Mouse (Mus musculus) intestine, embryonic 14.5 days (tissue): ENCODE measurements around the gene Slc44a3. TPM values are rescaled to one million over a fixed set of nuclear protein-coding genes. Genes with fewer than 3 reads are reported as not detected.
"Not testable (repeated sequence)": the region's sequence is repeated elsewhere in the genome, so short reads cannot be mapped to it uniquely, and the experiment has no call there.

Experiments
- ATAC-seq: fragments of 200-750 bp; cut with Nextera tagmentation; replicated peaks from 2 replicates; pipeline ENCODE4 v1.8.0; 2017; ENCODE audit warnings: low read depth, moderate number of reproducible peaks, moderate TSS enrichment, moderate library complexity; ENCODE audit not compliant: low FRiP score, low TSS enrichment
- DNase-seq: peaks from one replicate; pipeline ENCODE4 v3.0.0-alpha.2; 2018; ENCODE audit warnings: low spot score
- H3K27ac ChIP-seq: fragments of 300-500 bp; sonication (generic); 2 replicates; pipeline ENCODE4 v1.5.1; 2014; ENCODE audit warnings: low read depth, mild to moderate bottlenecking, control low read depth
- H3K27me3 ChIP-seq: fragments of 300-500 bp; sonication (generic); replicated peaks from 2 replicates; pipeline ENCODE4 v1.6.1; 2014; ENCODE audit warnings: low read length, control low read depth; ENCODE audit not compliant: control insufficient read depth, insufficient read depth
- H3K36me3 ChIP-seq: fragments of 300-500 bp; sonication (generic); 2 replicates; pipeline ENCODE4 v1.6.1; 2014; ENCODE audit warnings: low read length, control low read depth; ENCODE audit not compliant: control insufficient read depth, insufficient read depth
- H3K4me1 ChIP-seq: fragments of 300-500 bp; sonication (generic); replicated peaks from 2 replicates; pipeline ENCODE4 v1.6.1; 2014; ENCODE audit warnings: low read length, control low read depth, mixed read lengths; ENCODE audit not compliant: control insufficient read depth, insufficient read depth
- H3K4me2 ChIP-seq: fragments of 300-500 bp; sonication (generic); 2 replicates; pipeline ENCODE4 v1.6.1; 2014; ENCODE audit warnings: low read length
- H3K4me3 ChIP-seq: fragments of 300-500 bp; sonication (generic); 2 replicates; pipeline ENCODE4 v1.5.1; 2014; ENCODE audit warnings: low read depth, low read length, control low read depth, mixed read lengths
- H3K9ac ChIP-seq: fragments of 300-500 bp; sonication (generic); 2 replicates; pipeline ENCODE4 v1.6.1; 2014; ENCODE audit warnings: mild to moderate bottlenecking, low read length
- H3K9me3 ChIP-seq: fragments of 300-500 bp; sonication (generic); 2 replicates; pipeline ENCODE4 v1.6.1; 2016; ENCODE audit warnings: low read length, control low read depth; ENCODE audit not compliant: control insufficient read depth
- WGBS: fragments of 180-500 bp; shearing (Covaris S2); extraction: QIAGEN DNeasy Blood & Tissue Kit; methylation state at CpG from one replicate; pipeline ENCODE4 v1.1.7; 2014; 5-methylcytosine and 5-hydroxymethylcytosine counted together
- polyA plus RNA-seq: library from polyadenylated mRNA; unstranded; fragments of >200 nt; fragmentation: Nextera tagmentation; extraction: Ambion mirVana; gene quantifications from 2 replicates; pipeline ENCODE4 v1.2.1, GENCODE M21; 2014

Gene Slc44a3
- polyA plus RNA-seq, 1 experiment from 2014 or later, result 34.4 TPM

- peak overlapping the region; percentile 57; the same call in 1 of the 2 replicates for H3K27ac ChIP-seq
- DNase-seq, result peak; percentile 73
- H3K36me3 ChIP-seq, result no peaks in the 10 kb centered on the region
- H3K9me3 ChIP-seq, result no peaks in the 10 kb centered on the region
- H3K9ac ChIP-seq, result no peak overlapping the region
- H3K4me3 ChIP-seq, result no peak overlapping the region
- peak overlapping the region; percentile 32 for H3K4me2 ChIP-seq
- 4% methylated on average over 8 of the region's 8 CpGs for WGBS
- peak; percentile 83 for ATAC-seq
- peaks cover 10% of the 10 kb centered on the region for H3K4me1 ChIP-seq
- H3K27me3 ChIP-seq, result no peaks in the 10 kb centered on the region
Observed at GRCm38 (mm10) chr3:121539871-121540431, 7.7 kb upstream of the Slc44a3 start.

GRCm38 (mm10) chr3:121538847-121539246, 6.6 kb upstream of the Slc44a3 start:
- DNase-seq, H3K4me2 ChIP-seq, H3K9me3 ChIP-seq, H3K9ac ChIP-seq, H3K27ac ChIP-seq, H3K4me3 ChIP-seq, H3K27me3 ChIP-seq, H3K36me3 ChIP-seq, ATAC-seq, H3K4me1 ChIP-seq: not testable (repeated sequence)
- 87% methylated on average over 3 of the region's 3 CpGs for WGBS

- H3K27me3 ChIP-seq, result no peaks in the 10 kb centered on the region
- H3K9me3 ChIP-seq, result no peaks in the 10 kb centered on the region
- H3K27ac ChIP-seq, result no peak overlapping the region
- DNase-seq (no peak), ATAC-seq (no peak)
- 98% methylated on average over 3 of the region's 3 CpGs for WGBS
- H3K4me3 ChIP-seq, result no peak overlapping the region
- H3K4me2 ChIP-seq, result no peak overlapping the region
- H3K36me3 ChIP-seq, result no peaks in the 10 kb centered on the region
- no peak overlapping the region for H3K9ac ChIP-seq
- peaks cover 10% of the 10 kb centered on the region for H3K4me1 ChIP-seq
Observed at GRCm38 (mm10) chr3:121537996-121538395, 5.8 kb upstream of the Slc44a3 start.

- peaks cover 18% of the 10 kb centered on the region for H3K4me1 ChIP-seq
- no peaks in the 10 kb centered on the region for H3K27me3 ChIP-seq
- no peak for ATAC-seq
- no peak overlapping the region for H3K4me3 ChIP-seq
- DNase-seq, result no peak
- no peak overlapping the region for H3K9ac ChIP-seq
- WGBS, result 79% methylated on average over 9 of the region's 9 CpGs
- no peaks in the 10 kb centered on the region for H3K36me3 ChIP-seq
- no peak overlapping the region for H3K27ac ChIP-seq
- no peaks in the 10 kb centered on the region for H3K9me3 ChIP-seq
- no peak overlapping the region for H3K4me2 ChIP-seq
Observed at GRCm38 (mm10) chr3:121536803-121537202, 4.6 kb upstream of the Slc44a3 start.

GRCm38 (mm10) chr3:121535813-121536504, 3.8 kb upstream of the Slc44a3 start:
- peak; percentile 83 for DNase-seq
- Histone ChIP-seq H3K9me3 (no peaks in the 10 kb centered on the region), H3K4me2 (no peak overlapping the region), H3K36me3 (no peaks in the 10 kb centered on the region), H3K4me1 (peaks cover 27% of the 10 kb centered on the region), H3K9ac (no peak overlapping the region), H3K27ac (no peak overlapping the region), H3K4me3 (no peak overlapping the region), H3K27me3 (no peaks in the 10 kb centered on the region)
- WGBS, result 87% methylated on average over 3 of the region's 3 CpGs
- no peak for ATAC-seq

GRCm38 (mm10) chr3:121531370-121532148, 645 bp downstream of the Slc44a3 start:
- Histone ChIP-seq H3K4me2 (peak overlapping the region; percentile 43), H3K9me3 (no peaks in the 10 kb centered on the region), H3K27me3 (no peaks in the 10 kb centered on the region), H3K4me3 (peak overlapping the region; percentile 32), H3K4me1 (peaks cover 42% of the 10 kb centered on the region), H3K9ac (peak overlapping the region; percentile 34), H3K36me3 (no peaks in the 10 kb centered on the region), H3K27ac (peak overlapping the region; percentile 85)
- 35% methylated on average over 16 of the region's 16 CpGs for WGBS
- peak; percentile 26; the same call in 1 of the 2 replicates for ATAC-seq
- DNase-seq, result peak; percentile 73

- Histone ChIP-seq H3K4me1 (peaks cover 49% of the 10 kb centered on the region), H3K9ac (peak overlapping the region; percentile 22; the same call in 1 of the 2 replicates), H3K27me3 (no peaks in the 10 kb centered on the region), H3K4me3 (peak overlapping the region; percentile 32), H3K9me3 (no peaks in the 10 kb centered on the region), H3K4me2 (peak overlapping the region; percentile 43), H3K27ac (peak overlapping the region; percentile 85), H3K36me3 (no peaks in the 10 kb centered on the region)
- WGBS, result 38% methylated on average over 10 of the region's 10 CpGs
- peak; percentile 75 for ATAC-seq
- DNase-seq, result peak; percentile 62
Observed at GRCm38 (mm10) chr3:121530546-121531258, 1.5 kb downstream of the Slc44a3 start.
